In genomic region chr4:16569004-16569403, GRCm38 (mm10) we compare ENCODE assay signal across 20 mouse cellular contexts.
DNase-seq lines count a peak whose midpoint lies in the region; ATAC-seq and TF ChIP-seq lines count a peak whose summit lies in the region.
"Had no signal": no experiment of that assay in that cellular context is flagged by ENCODE, and none has a peak within 500 bp of the region (broad histone marks: within the 10 kb centered on the region; RNA-seq: fewer than 3 reads in every experiment).

No protein-coding gene starts in this region.

- no peak overlapping the region for H3K4me3 ChIP-seq in intestine, embryonic 16.5 days (ENCODE audit: low read length)
- H3K4me3 ChIP-seq in intestine, postnatal 0 days (ENCODE audit: low read depth, low read length) = no peak overlapping the region
- H3K4me3 ChIP-seq: heart, embryonic 10.5 days; hindbrain, embryonic 12.5 days; neural tube, embryonic 12.5 days had no signal

- no peaks in the 10 kb centered on the region for H3K36me3 ChIP-seq in intestine, embryonic 16.5 days (ENCODE audit: control insufficient read depth, insufficient read depth, low read length)
- no peaks in the 10 kb centered on the region for H3K36me3 ChIP-seq in intestine, postnatal 0 days (ENCODE audit: control insufficient read depth, insufficient read depth)
- H3K36me3 ChIP-seq: heart, embryonic 10.5 days; hindbrain, embryonic 12.5 days; neural tube, embryonic 12.5 days had no signal

- no peak overlapping the region for H3K9ac ChIP-seq in intestine, embryonic 16.5 days (ENCODE audit: low read depth, low read length)
- no peak overlapping the region for H3K9ac ChIP-seq in intestine, postnatal 0 days (ENCODE audit: low read depth, low read length)
- H3K9ac ChIP-seq: hindbrain, embryonic 12.5 days; liver, postnatal 0 days; neural tube, embryonic 12.5 days had no signal

- H3K4me2 ChIP-seq in intestine, embryonic 16.5 days (ENCODE audit: low read depth, low read length) = no peak overlapping the region
- H3K4me2 ChIP-seq in intestine, postnatal 0 days (replicated peaks; ENCODE audit: low read depth) = no peak overlapping the region
- H3K4me2 ChIP-seq: hindbrain, embryonic 12.5 days; neural tube, embryonic 12.5 days had no signal

- peak; percentile 17 to 30 for DNase-seq in left cerebral cortex, adult 9 months (ENCODE audit: low spot score in 2 of 2)
- DNase-seq in left cerebral cortex, postnatal 4 days = no peak
- DNase-seq in Muller cell, postnatal 12 days (ENCODE audit: inconsistent ontology term) = peak; percentile 57
- DNase-seq in left cerebral cortex, postnatal 25 days (ENCODE audit: low spot score in 2 of 2) = peak; percentile 21 to 76
- no peak for DNase-seq in thymus, postnatal 0 days (ENCODE audit: low spot score)
- no peak for DNase-seq in gastrocnemius, postnatal 14 days
- DNase-seq: cerebellum, adult 9-11 months; liver; liver, postnatal 0 days; lung, postnatal 14 days; thymus, postnatal 36 days had no signal

- WGBS in intestine, embryonic 16.5 days = 56% methylated on average over 2 of the region's 2 CpGs
- 37% methylated on average over 2 of the region's 2 CpGs for WGBS in intestine, postnatal 0 days

- H3K27ac ChIP-seq in intestine, embryonic 16.5 days (ENCODE audit: low read length) = no peak overlapping the region
- H3K27ac ChIP-seq in intestine, postnatal 0 days (ENCODE audit: low read depth, low read length) = no peak overlapping the region
- H3K27ac ChIP-seq: heart, embryonic 10.5 days; hindbrain, embryonic 12.5 days; neural tube, embryonic 12.5 days; stomach, postnatal 0 days had no signal

- intact Hi-C loops in left cerebral cortex, postnatal 4 days (cut with DNase I) = no loop called here
- intact Hi-C loops in left cerebral cortex, postnatal 25 days (cut with DNase I) = loop anchor here (5.0 kb wide), 1 partner anchor 133 kb away; no protein-coding TSS in a partner anchor
- intact Hi-C loops in gastrocnemius, postnatal 14 days (cut with DNase I; ENCODE audit: low total_unique reads) = no loop called here

- ATAC-seq in intestine, embryonic 16.5 days = 0 out of 2 replicates have a peak, but pooled peaks have one; percentile 44
- ATAC-seq in intestine, postnatal 0 days = no peak
- ATAC-seq: activated CD4-positive, CD25-positive, alpha-beta regulatory T cell, adult 4 months; inflammation-experienced regulatory T-cells, adult 6 months; liver, postnatal 0 days had no signal

- H3K27me3 ChIP-seq in intestine, embryonic 16.5 days (replicated peaks; ENCODE audit: control insufficient read depth, insufficient read depth, low read length) = no peaks in the 10 kb centered on the region
- H3K27me3 ChIP-seq in intestine, postnatal 0 days (replicated peaks; ENCODE audit: control insufficient read depth, insufficient read depth, low read length) = no peaks in the 10 kb centered on the region
- H3K27me3 ChIP-seq: CH12.LX; hindbrain, embryonic 12.5 days; neural tube, embryonic 12.5 days had no signal

- no peak for TF ChIP-seq CTCF in intestine, postnatal 0 days (IDR thresholded peaks at IDR 0.05; ENCODE audit: low read depth)

- H3K9me3 ChIP-seq in intestine, embryonic 16.5 days (ENCODE audit: control insufficient read depth, low read length) = no peaks in the 10 kb centered on the region
- H3K9me3 ChIP-seq in intestine, postnatal 0 days (ENCODE audit: control insufficient read depth) = no peaks in the 10 kb centered on the region
- H3K9me3 ChIP-seq: heart, embryonic 10.5 days; hindbrain, embryonic 12.5 days; neural tube, embryonic 12.5 days had no signal

- H3K4me1 ChIP-seq in intestine, embryonic 16.5 days (ENCODE audit: control insufficient read depth, insufficient read depth, low read length) = no peaks in the 10 kb centered on the region
- no peaks in the 10 kb centered on the region for H3K4me1 ChIP-seq in intestine, postnatal 0 days (replicated peaks; ENCODE audit: control insufficient read depth, insufficient read depth, low read length)
- H3K4me1 ChIP-seq: heart, embryonic 10.5 days; hindbrain, embryonic 12.5 days; neural tube, embryonic 12.5 days had no signal

Comparison
In these comparisons a context has a peak if more than half of its experiments do, and no peak if none do; other contexts are left out.
1. DNase-seq: peak in left cerebral cortex, adult 9 months (2 of 2), Muller cell, postnatal 12 days (single experiment) and left cerebral cortex, postnatal 25 days (2 of 2); none in left cerebral cortex, postnatal 4 days (single experiment), thymus, postnatal 0 days (single experiment) and gastrocnemius, postnatal 14 days (single experiment).